In genomic region chr16:87974076-87974443, GRCm38 (mm10) we compare ENCODE assay signal across 24 mouse cellular contexts.
DNase-seq lines count a peak whose midpoint lies in the region; ATAC-seq and TF ChIP-seq lines count a peak whose summit lies in the region.
"Had no signal": no experiment of that assay in that cellular context is flagged by ENCODE, and none has a peak within 500 bp of the region (broad histone marks: within the 10 kb centered on the region; RNA-seq: fewer than 3 reads in every experiment).

No protein-coding gene starts in this region.

- H3K4me1 ChIP-seq in hindbrain, embryonic 13.5 days (replicated peaks): peaks cover 4% of the 10 kb centered on the region; the same call in 1 of the 2 replicates
- H3K4me1 ChIP-seq in hindbrain, postnatal 0 days (ENCODE audit: insufficient read depth, low read length): no peaks in the 10 kb centered on the region
- peaks cover 20% of the 10 kb centered on the region for H3K4me1 ChIP-seq in forebrain, embryonic 13.5 days
- peaks cover 4% of the 10 kb centered on the region; the same call in 1 of the 2 replicates for H3K4me1 ChIP-seq in forebrain, embryonic 14.5 days (ENCODE audit: control insufficient read depth, insufficient read depth, low read length)
- H3K4me1 ChIP-seq in kidney, adult 2 months (ENCODE audit: control insufficient read depth, insufficient read depth, low read length): no peaks in the 10 kb centered on the region
- H3K4me1 ChIP-seq: embryonic facial prominence, embryonic 12.5 days; embryonic facial prominence, embryonic 15.5 days; heart, embryonic 10.5 days; heart, embryonic 13.5 days had no signal

- no peak for DNase-seq in hindbrain, postnatal 0 days (ENCODE audit: low spot score)
- no peak for DNase-seq in forebrain, embryonic 14.5 days (ENCODE audit: low spot score)
- DNase-seq in layer of hippocampus, adult 11-12 months (ENCODE audit: low spot score): no peak
- no peak for DNase-seq in kidney, adult 2 months
- DNase-seq: adrenal gland, adult 2 months; adrenal gland, postnatal 14 days; cerebellum, adult 11 months; cerebellum, adult 2 months; cerebellum, adult 9-11 months; cerebellum, postnatal 25 days; gastrocnemius, postnatal 10 days; gastrocnemius, postnatal 36 days; heart, adult 2 months; heart, postnatal 14 days; heart, postnatal 4 days had no signal

- H3K36me3 ChIP-seq in hindbrain, embryonic 13.5 days: no peaks in the 10 kb centered on the region
- H3K36me3 ChIP-seq in hindbrain, postnatal 0 days (ENCODE audit: insufficient read depth, low read length): no peaks in the 10 kb centered on the region
- H3K36me3 ChIP-seq in forebrain, embryonic 13.5 days (ENCODE audit: poor library complexity, severe bottlenecking): no peaks in the 10 kb centered on the region
- no peaks in the 10 kb centered on the region for H3K36me3 ChIP-seq in forebrain, embryonic 14.5 days (ENCODE audit: control insufficient read depth, insufficient read depth, low read length)
- no peaks in the 10 kb centered on the region for H3K36me3 ChIP-seq in kidney, adult 2 months (ENCODE audit: control insufficient read depth, insufficient read depth, low read length)
- H3K36me3 ChIP-seq: embryonic facial prominence, embryonic 12.5 days; embryonic facial prominence, embryonic 15.5 days; heart, embryonic 10.5 days; heart, embryonic 13.5 days; hindbrain, embryonic 12.5 days had no signal

- H3K4me2 ChIP-seq in hindbrain, embryonic 13.5 days: no peak overlapping the region
- no peak overlapping the region for H3K4me2 ChIP-seq in hindbrain, postnatal 0 days (ENCODE audit: low read depth, low read length)
- no peak overlapping the region for H3K4me2 ChIP-seq in forebrain, embryonic 13.5 days
- H3K4me2 ChIP-seq in forebrain, embryonic 14.5 days (ENCODE audit: low read length): no peak overlapping the region
- H3K4me2 ChIP-seq: embryonic facial prominence, embryonic 12.5 days; embryonic facial prominence, embryonic 15.5 days; heart, embryonic 13.5 days; hindbrain, embryonic 12.5 days had no signal

- H3K4me3 ChIP-seq in hindbrain, embryonic 13.5 days: no peak overlapping the region
- H3K4me3 ChIP-seq in hindbrain, postnatal 0 days (ENCODE audit: low read length): no peak overlapping the region
- H3K4me3 ChIP-seq in forebrain, embryonic 13.5 days: no peak overlapping the region
- H3K4me3 ChIP-seq in forebrain, embryonic 14.5 days (ENCODE audit: low read depth, low read length): no peak overlapping the region
- no peak overlapping the region for H3K4me3 ChIP-seq in kidney, adult 2 months (ENCODE audit: insufficient read depth, low read depth, low read length)
- H3K4me3 ChIP-seq: embryonic facial prominence, embryonic 12.5 days; embryonic facial prominence, embryonic 15.5 days; heart, adult 2 months; heart, embryonic 10.5 days; heart, embryonic 13.5 days; hindbrain, embryonic 12.5 days had no signal

- no peak overlapping the region for H3K9ac ChIP-seq in hindbrain, embryonic 13.5 days
- H3K9ac ChIP-seq in hindbrain, postnatal 0 days (replicated peaks; ENCODE audit: low read length): no peak overlapping the region
- H3K9ac ChIP-seq in forebrain, embryonic 13.5 days: no peak overlapping the region
- no peak overlapping the region for H3K9ac ChIP-seq in forebrain, embryonic 14.5 days (ENCODE audit: low read length)
- H3K9ac ChIP-seq: embryonic facial prominence, embryonic 12.5 days; embryonic facial prominence, embryonic 15.5 days; heart, embryonic 13.5 days; hindbrain, embryonic 12.5 days had no signal

- TF ChIP-seq CTCF in hindbrain, postnatal 0 days (IDR thresholded peaks at IDR 0.05; ENCODE audit: low read depth): no peak
- TF ChIP-seq CTCF in kidney, adult 2 months (conservative IDR thresholded peaks at IDR 0.05; ENCODE audit: insufficient read depth, insufficient read length, low read depth, low read length): no peak

- H3K27me3 ChIP-seq in hindbrain, embryonic 13.5 days: no peaks in the 10 kb centered on the region
- H3K27me3 ChIP-seq in hindbrain, postnatal 0 days (ENCODE audit: insufficient read depth, low read length): no peaks in the 10 kb centered on the region
- H3K27me3 ChIP-seq in forebrain, embryonic 13.5 days: no peaks in the 10 kb centered on the region
- no peaks in the 10 kb centered on the region for H3K27me3 ChIP-seq in forebrain, embryonic 14.5 days (replicated peaks; ENCODE audit: control insufficient read depth, insufficient read depth, low read length)
- no peaks in the 10 kb centered on the region for H3K27me3 ChIP-seq in kidney, adult 2 months (replicated peaks; ENCODE audit: control insufficient read depth, insufficient read depth, low read length)
- H3K27me3 ChIP-seq: embryonic facial prominence, embryonic 12.5 days; embryonic facial prominence, embryonic 15.5 days; heart, embryonic 13.5 days; hindbrain, embryonic 12.5 days had no signal

- ATAC-seq in hindbrain, embryonic 13.5 days (ENCODE audit: low FRiP score): 0 out of 2 replicates have a peak, but pooled peaks have one; percentile 8
- no peak for ATAC-seq in hindbrain, postnatal 0 days
- ATAC-seq in forebrain, embryonic 13.5 days: peak; percentile 63
- peak; percentile 47; the same call in 1 of the 2 replicates for ATAC-seq in forebrain, embryonic 14.5 days
- ATAC-seq: CD4-positive, CD25-positive, alpha-beta regulatory T cell, adult 4 months; intestine, postnatal 0 days had no signal

- TF ChIP-seq POLR2A in kidney, adult 2 months (IDR thresholded peaks at IDR 0.05; ENCODE audit: low read depth, low read length): no peak

- WGBS in hindbrain, embryonic 13.5 days: 47% methylated on average over 3 of the region's 3 CpGs
- WGBS in hindbrain, postnatal 0 days: 53% methylated on average over 3 of the region's 3 CpGs
- WGBS in forebrain, embryonic 13.5 days: 18% methylated on average over 3 of the region's 3 CpGs
- WGBS in forebrain, embryonic 14.5 days: 3% methylated on average over 3 of the region's 3 CpGs
- 81% methylated on average over 3 of the region's 3 CpGs for WGBS in kidney, adult 2 months

- H3K27ac ChIP-seq in hindbrain, embryonic 13.5 days: no peak overlapping the region
- no peak overlapping the region for H3K27ac ChIP-seq in hindbrain, postnatal 0 days
- H3K27ac ChIP-seq in forebrain, embryonic 13.5 days: peak overlapping the region; percentile 21; the same call in 1 of the 2 replicates
- H3K27ac ChIP-seq in forebrain, embryonic 14.5 days (ENCODE audit: low read depth, low read length): no peak overlapping the region
- H3K27ac ChIP-seq in kidney, adult 2 months (ENCODE audit: insufficient read depth, low read depth, low read length): no peak overlapping the region
- H3K27ac ChIP-seq: embryonic facial prominence, embryonic 12.5 days; embryonic facial prominence, embryonic 15.5 days; heart, adult 2 months; heart, embryonic 10.5 days; heart, embryonic 13.5 days; hindbrain, embryonic 12.5 days had no signal

- no peaks in the 10 kb centered on the region for H3K9me3 ChIP-seq in hindbrain, embryonic 13.5 days
- no peaks in the 10 kb centered on the region for H3K9me3 ChIP-seq in hindbrain, postnatal 0 days (ENCODE audit: low read length)
- H3K9me3 ChIP-seq in forebrain, embryonic 13.5 days (replicated peaks): no peaks in the 10 kb centered on the region
- H3K9me3 ChIP-seq in forebrain, embryonic 14.5 days (replicated peaks; ENCODE audit: control insufficient read depth, low read length): no peaks in the 10 kb centered on the region
- H3K9me3 ChIP-seq: embryonic facial prominence, embryonic 12.5 days; embryonic facial prominence, embryonic 15.5 days; heart, embryonic 10.5 days; heart, embryonic 13.5 days; hindbrain, embryonic 12.5 days had no signal
